Mouse (Mus musculus): ENCODE results near the gene Enox2. TPM values are rescaled to one million over a fixed set of nuclear protein-coding genes. Genes with fewer than 3 reads are reported as not detected.

Gene Enox2
- total RNA-seq (2023), result 11.3 TPM

GRCm38 (mm10) chrX:49287700-49288563 lies at the start of gene Enox2:
Gene Enox2 (minus strand): TSS chrX:49288259.

Other genes starting within 250 kb of the Enox2 start
- not detected for gene Arhgap36, start 175.7 kb upstream of the Enox2 start, total RNA-seq (2023)

All from CD4-positive naive resting alpha-beta T cell, adult 57 days (primary cell).